Mouse (Mus musculus) splenic B cell, adult 2 months (primary cell): ENCODE data around the gene Kcnq5.
"Not testable (repeated sequence)": the region's sequence is repeated elsewhere in the genome, so short reads cannot be mapped to it uniquely, and the experiment has no call there.

Source experiments
- DNase-seq: peaks from one replicate; pipeline ENCODE4 v3.0.0-alpha.2; 2011; ENCODE audit warnings: low read depth, low spot score
- H3K27me3 ChIP-seq: 2 replicates; pipeline ENCODE4 v1.6.1; 2012; ENCODE audit warnings: mild to moderate bottlenecking, low read length, moderate library complexity, mixed read lengths; ENCODE audit not compliant: control insufficient read depth, poor library complexity, insufficient read depth, severe bottlenecking
- H3K36me3 ChIP-seq: 2 replicates; pipeline ENCODE4 v1.6.1; 2012; ENCODE audit warnings: mild to moderate bottlenecking, low read length, moderate library complexity, mixed read lengths; ENCODE audit not compliant: control insufficient read depth, poor library complexity, insufficient read depth, severe bottlenecking

Kcnq5 gene

DNA sequence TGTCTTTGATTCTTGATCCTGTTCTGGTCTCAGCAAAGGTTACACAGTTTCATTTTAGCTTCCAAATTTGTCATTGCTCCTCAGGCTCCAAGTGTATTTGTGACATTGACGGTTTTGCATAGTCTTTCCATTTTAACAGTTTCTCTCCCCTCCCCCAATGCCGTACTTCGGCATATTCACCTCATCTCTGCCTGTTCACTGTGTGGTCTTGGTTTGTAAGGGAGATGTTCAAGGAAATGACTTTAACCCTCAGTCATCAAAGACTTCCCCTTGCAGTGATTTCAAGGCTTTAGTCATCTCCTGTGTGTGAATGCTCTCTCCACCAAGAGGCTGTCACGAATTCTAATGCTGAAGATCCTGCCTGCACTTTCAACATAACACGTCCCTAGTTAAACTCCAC, 181.0 kb downstream of the Kcnq5 start:
- no peak for DNase-seq
- no peaks in the 10 kb centered on the region for H3K36me3 ChIP-seq
- no peaks in the 10 kb centered on the region for H3K27me3 ChIP-seq

DNA sequence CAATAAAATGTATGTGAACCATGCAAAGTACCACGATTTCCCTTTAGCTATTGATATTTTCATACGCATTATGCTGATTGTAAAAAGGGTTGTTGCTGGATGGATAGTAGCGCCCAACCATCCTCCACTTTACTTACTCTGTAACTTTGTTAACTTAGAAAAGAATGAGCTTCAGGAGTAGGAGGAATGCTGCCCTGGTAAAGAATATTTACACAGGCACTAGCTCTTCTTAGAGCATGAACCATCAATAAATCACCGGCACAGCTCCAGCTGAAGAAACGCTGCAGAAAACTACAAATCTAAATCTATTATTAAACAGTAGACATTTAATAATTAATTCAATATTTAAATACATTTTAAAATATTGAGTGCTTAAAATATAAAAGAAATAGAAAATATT, 184.2 kb downstream of the Kcnq5 start:
- Histone ChIP-seq H3K36me3 (no peaks in the 10 kb centered on the region), H3K27me3 (no peaks in the 10 kb centered on the region)
- no peak for DNase-seq

DNA sequence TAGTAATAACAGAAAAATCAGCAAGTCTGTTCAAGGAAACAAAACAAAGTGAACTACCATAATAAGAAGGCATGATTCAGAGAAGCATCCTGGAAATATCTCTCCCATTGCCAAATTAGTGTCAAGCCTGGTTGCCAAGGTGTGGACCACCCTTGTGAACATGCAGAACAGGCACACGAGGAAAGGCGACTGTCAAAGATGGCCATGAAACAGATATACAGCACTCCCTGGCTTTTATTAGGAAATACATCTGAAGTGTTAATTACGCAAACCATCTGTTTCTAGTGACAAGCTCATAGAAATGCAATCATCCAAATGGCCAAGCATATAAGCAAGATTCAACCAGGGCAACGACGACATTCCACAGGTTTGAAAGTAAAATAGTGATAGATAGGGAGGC, 187.8 kb downstream of the Kcnq5 start:
- DNase-seq, result no peak
- Histone ChIP-seq H3K27me3 (no peaks in the 10 kb centered on the region), H3K36me3 (no peaks in the 10 kb centered on the region)

DNA sequence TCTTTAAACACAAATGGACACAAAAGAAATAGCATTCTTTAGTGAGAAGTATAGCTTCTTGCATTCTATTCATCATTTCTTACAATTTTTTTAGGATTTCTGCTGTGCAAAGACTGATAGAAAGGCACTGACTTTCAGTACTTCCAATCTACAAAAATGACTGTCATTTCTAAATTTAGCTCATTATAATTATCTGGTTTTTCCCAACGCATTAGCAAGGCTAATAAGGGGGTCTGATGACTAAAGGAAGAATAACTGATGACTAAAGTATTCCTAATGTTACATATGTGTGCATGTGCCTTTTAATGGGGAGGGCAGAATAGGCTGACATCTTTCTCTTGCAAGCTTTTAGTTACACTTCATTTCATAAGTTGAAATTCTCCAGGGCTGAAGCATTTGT, 191.2 kb downstream of the Kcnq5 start:
- no peaks in the 10 kb centered on the region for H3K27me3 ChIP-seq
- H3K36me3 ChIP-seq, result no peaks in the 10 kb centered on the region
- DNase-seq, result no peak

DNA sequence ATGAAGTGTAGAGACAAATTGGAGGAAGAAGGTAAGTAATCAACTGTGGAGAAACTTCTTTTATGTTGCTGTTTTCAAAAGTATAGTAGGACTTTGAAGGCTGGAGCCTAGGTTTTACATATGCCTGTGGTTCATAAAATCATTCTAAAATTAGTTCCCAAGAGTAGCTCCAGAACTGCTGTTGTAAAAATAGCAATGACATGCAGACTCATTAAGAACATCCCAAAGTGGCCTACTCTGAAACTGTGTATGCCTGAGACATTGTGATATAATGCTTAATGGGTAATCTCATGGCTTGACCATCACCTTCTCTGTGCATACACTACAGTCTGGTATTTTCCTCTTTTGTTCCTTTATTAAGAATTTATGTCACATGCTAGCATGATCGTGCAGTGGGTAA, 212.4 kb downstream of the Kcnq5 start:
- no peak for DNase-seq
- Histone ChIP-seq H3K27me3 (no peaks in the 10 kb centered on the region), H3K36me3 (no peaks in the 10 kb centered on the region)

DNA sequence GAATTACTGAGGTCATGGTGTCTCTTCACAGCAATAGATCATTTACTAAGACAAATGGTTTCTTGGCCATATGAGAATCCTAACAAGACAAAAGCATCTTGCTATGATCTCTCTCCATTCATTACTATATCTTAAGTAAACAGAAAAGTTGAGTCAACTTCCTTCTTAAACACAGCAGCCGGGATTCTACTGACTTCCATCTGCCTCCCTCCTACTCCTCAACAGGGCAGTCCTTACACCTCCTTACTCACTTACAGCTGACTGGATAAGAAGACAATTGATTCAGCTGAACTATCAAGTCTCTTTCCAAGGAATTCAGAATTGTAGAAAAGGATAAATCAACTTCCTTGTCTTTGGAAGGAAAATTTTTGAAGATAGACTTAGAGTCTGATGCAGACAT, 232.6 kb downstream of the Kcnq5 start:
- H3K27me3 ChIP-seq, result no peaks in the 10 kb centered on the region
- H3K36me3 ChIP-seq, result no peaks in the 10 kb centered on the region
- DNase-seq, result no peak

DNA sequence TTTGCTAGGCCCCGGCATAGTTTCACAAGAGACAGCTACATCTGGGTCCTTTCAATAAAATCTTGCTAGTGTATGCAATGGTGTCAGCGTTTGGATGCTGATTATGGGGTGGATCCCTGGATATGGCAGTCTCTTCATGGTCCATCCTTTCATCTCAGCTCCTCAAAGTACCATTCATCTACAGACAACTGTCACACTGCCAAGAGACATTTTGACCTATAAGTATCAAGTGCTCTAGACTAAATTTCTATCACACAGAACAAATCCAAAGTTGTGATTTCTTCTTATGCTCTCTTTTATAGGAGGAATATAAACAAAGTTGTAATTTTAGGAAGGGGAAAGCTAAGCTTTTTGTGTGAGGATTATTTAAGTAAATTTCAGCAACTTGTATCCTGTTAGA, 238.5 kb downstream of the Kcnq5 start:
- DNase-seq, H3K36me3 ChIP-seq, H3K27me3 ChIP-seq: not testable (repeated sequence)

DNA sequence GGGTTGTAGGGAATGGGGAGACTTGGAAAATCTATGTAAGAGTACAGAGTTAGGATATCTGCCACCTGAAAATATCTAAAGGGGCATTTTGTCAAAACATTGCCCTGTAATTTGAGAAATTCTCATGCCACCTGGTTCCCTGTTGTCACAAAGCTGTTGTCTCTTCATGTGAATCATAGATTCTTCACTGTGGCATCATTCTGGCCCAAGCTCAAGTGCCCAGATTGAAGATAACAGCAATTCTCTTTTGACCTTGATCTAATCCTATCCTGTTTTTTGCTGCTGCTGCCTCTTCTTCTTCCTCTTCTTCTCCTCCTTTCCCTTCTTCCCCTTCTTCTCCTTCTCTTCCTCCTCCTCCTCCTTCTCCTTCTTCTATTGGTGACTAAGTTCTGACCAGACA, 240.5 kb downstream of the Kcnq5 start:
- Histone ChIP-seq H3K27me3 (no peaks in the 10 kb centered on the region), H3K36me3 (no peaks in the 10 kb centered on the region)
- DNase-seq, result no peak

DNA sequence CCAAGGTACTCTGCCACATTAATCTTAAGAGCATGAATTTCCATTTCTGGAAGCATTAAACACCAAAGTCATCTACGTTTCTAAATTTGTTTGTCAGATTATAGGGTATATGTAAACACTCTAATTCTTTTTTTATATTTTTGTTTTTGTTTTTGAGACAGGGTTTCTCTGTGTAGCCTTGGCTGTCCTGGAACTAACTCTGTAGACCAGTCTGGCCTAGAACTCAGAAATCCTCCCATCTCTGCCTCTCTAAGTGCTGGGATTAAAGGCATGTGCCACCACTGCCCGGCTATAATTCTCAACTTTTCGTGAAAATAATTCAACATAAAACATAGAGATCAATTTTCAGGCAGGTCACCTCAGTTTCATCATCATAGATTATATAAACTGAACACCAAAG, 246.9 kb downstream of the Kcnq5 start:
- no peaks in the 10 kb centered on the region for H3K36me3 ChIP-seq
- H3K27me3 ChIP-seq, result no peaks in the 10 kb centered on the region
- peak; percentile 27 for DNase-seq

DNA sequence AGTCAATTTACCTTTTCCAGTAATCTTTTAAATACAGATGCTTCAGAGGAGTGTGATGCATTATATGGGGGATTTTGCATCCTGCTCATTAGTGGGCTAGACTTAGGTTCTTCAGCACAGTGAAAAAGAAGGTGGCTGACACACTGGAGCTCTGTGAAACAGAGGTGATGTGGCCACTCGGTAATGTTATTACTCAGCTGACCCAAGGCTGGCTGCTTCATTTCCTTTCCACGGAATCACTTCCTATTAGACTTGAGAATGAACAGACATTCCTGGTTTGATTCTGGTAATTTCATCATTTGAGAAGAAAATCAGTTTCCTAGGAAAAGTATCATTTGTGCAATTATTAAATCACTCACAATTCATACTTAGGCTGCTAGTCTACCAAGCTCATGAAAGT, 249.0 kb downstream of the Kcnq5 start:
- H3K36me3 ChIP-seq, result no peaks in the 10 kb centered on the region
- no peaks in the 10 kb centered on the region for H3K27me3 ChIP-seq
- no peak for DNase-seq

DNA sequence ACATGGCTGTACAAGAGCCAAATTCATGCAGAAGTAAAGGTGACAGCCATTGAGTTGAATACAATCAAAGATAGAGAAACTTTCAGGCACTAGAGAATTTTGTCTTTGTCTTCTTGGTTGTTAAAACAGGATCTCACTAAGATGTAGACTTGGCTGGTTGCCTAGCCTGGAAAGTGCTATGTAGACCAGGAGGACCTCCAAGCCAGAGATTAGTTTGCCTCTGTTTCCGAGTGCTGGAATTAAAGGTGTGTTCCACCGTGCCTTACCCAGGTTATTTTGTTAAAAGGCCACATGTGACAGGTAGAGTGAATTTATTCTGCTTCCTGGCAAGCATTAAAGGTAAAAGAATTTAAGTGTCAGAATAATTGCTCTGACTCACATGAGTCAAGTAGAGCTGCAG, 271.3 kb downstream of the Kcnq5 start:
- no peak for DNase-seq
- no peaks in the 10 kb centered on the region for H3K36me3 ChIP-seq

DNA sequence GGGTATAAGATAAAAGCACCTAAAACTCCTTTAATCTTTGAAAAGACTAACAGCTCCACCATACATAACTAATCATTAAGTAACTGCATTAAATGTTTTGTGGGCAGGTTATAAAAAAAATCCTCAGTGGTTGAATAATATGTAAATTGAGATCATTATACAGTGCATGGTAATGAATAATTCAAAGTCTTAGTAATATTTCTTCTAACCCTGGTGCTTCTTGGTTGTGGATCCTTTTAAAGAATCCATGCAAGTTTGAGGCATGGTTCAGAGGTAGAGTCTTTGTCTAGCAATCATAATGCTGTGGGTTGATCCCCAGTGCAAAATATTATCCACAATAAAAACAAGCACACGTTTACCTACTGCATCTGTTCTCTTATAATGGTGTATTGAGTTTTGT, 272.8 kb downstream of the Kcnq5 start:
- Histone ChIP-seq H3K27me3 (no peaks in the 10 kb centered on the region), H3K36me3 (no peaks in the 10 kb centered on the region)
- no peak for DNase-seq

More for the DNA sequence above, 271.3 kb downstream of the Kcnq5 start:
- H3K27me3 ChIP-seq, result no peaks in the 10 kb centered on the region

DNA sequence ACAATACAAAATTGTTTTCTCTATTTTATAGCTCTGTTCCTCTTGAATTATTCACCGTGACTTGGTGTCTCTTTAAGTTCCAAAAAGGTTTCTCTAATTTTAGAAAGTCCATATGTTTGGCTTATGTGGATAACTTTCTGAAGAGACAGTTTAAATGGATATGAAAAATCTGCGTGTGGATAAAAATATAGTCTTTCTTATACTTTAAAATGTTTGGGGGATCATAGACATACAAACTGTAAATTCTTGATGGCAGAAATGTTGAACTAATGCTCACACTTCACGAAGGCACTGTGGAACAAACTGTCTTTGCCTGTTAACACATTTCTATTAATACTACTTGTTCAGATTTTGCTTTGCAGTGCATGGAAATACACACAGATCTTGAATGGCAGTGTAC, 277.3 kb downstream of the Kcnq5 start:
- Histone ChIP-seq H3K36me3 (no peaks in the 10 kb centered on the region), H3K27me3 (no peaks in the 10 kb centered on the region)
- no peak for DNase-seq

DNA sequence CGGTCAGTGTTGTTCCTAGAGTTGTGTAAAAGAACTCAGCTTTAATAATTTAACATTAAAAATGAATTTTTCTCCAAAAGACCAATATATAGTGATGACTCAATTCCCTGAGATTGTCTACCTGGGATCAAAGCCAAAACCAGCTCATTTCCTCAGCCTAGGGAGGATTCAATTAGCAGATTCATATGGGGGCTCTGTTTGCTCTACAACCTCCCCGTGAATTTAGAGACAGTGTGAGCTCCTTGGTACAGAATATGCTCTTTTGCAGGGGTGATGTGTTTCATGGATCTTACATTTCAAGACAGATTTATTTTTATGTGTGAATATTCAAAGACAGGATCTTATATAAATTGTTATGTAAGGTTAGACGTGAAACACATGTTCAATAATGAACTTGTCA, 284.9 kb downstream of the Kcnq5 start:
- H3K27me3 ChIP-seq, result no peaks in the 10 kb centered on the region
- H3K36me3 ChIP-seq, result no peaks in the 10 kb centered on the region
- DNase-seq, result no peak

DNA sequence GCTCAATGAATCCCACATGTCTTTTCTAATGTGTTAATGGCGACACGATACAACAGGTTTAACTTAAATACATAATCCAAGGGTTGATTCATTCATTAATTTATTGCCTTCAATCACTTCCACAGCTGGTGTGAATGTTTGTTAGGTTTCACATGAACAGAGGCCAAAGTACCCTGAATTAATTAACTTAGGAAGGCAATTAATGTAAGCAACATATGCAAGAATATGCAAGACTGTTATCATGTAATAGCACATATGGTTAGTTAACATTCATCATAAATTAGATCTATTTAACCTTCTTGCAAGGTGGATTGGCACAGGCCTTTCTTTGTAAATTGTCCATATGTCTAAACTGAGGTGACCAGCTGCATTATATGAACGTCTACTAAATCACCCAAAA, 300.9 kb downstream of the Kcnq5 start:
- Histone ChIP-seq H3K27me3 (no peaks in the 10 kb centered on the region), H3K36me3 (no peaks in the 10 kb centered on the region)
- DNase-seq, result no peak

DNA sequence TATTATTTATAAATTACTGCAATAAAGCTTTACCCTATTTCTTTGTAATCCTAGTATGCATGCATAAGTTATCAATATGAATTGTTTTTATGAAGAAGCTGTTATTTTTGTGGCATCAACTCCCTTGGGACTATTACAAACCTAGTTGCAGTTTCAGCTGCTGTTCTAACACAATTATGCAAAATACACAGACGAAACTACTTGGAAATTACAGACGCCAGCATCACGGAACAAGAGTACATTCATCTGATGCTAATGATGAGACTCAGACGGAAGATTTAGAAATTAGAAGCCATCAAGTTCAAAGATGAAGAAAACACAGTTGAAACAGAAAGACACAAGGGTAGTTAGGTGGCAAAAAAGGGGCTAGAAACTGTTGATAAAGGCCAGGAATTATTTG, 310.9 kb downstream of the Kcnq5 start:
- H3K27me3 ChIP-seq, result no peaks in the 10 kb centered on the region
- peak; percentile 31 for DNase-seq
- H3K36me3 ChIP-seq, result no peaks in the 10 kb centered on the region

DNA sequence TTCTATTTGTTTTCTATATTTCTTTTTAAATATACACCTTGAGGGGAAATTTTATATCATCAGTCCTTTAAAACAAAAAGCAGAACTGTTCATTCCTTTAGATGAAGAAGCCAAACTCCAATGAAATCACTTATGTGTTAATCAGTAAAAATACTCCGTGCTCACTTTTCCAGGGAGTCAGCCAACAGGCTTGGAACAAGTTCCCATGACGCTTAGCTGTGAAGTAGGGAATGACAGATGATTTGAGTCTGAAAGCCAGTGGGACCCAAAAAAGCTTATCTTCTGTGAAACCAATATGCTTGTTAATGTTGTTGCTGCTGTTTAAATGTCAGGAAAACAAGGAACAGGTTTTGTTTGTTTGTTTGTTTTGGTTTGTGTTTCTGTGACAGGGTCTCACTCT, 326.3 kb downstream of the Kcnq5 start:
- no peak for DNase-seq
- no peaks in the 10 kb centered on the region for H3K36me3 ChIP-seq
- H3K27me3 ChIP-seq, result no peaks in the 10 kb centered on the region
